Mouse (Mus musculus) cerebellum, postnatal 25 days (tissue): ENCODE results near the gene Ugt1a10.
A peak's percentile ranks its signal among the peaks of the same experiment; 100 is the strongest.

Experiments
- DNase-seq, 2 experiments: peaks; one replicate each; pipeline ENCODE4 v3.0.0; 2021; ENCODE audit warnings: mixed read lengths in 2 of 2

The Ugt1a10 gene

GRCm38 (mm10) chr1:88255989-88256754 is 201.0 kb downstream of the Ugt1a10 start:
- peak; percentile 54 to 62 for DNase-seq

GRCm38 (mm10) chr1:88256886-88257663 is 201.9 kb downstream of the Ugt1a10 start:
- DNase-seq = no peak

GRCm38 (mm10) chr1:88257681-88258080 is 202.5 kb downstream of the Ugt1a10 start:
- no peak for DNase-seq

- peak in 1 of 2 experiments; percentile 32 for DNase-seq
Observed at GRCm38 (mm10) chr1:88258361-88258760, 203.2 kb downstream of the Ugt1a10 start.

- DNase-seq = peak; percentile 42 to 55
Observed at GRCm38 (mm10) chr1:88258881-88259642, 203.9 kb downstream of the Ugt1a10 start.

- DNase-seq = peak in 1 of 2 experiments; percentile 29
Observed at GRCm38 (mm10) chr1:88259643-88260024, 204.4 kb downstream of the Ugt1a10 start.

- DNase-seq = peak in 1 of 2 experiments; percentile 51
Observed at GRCm38 (mm10) chr1:88260114-88260513, 204.9 kb downstream of the Ugt1a10 start.

GRCm38 (mm10) chr1:88260604-88261377 is 205.6 kb downstream of the Ugt1a10 start:
- no peak for DNase-seq

GRCm38 (mm10) chr1:88261706-88262105 is 206.5 kb downstream of the Ugt1a10 start:
- DNase-seq = no peak

- DNase-seq = peak in 1 of 2 experiments; percentile 57
Observed at GRCm38 (mm10) chr1:88262255-88262654, 207.1 kb downstream of the Ugt1a10 start.

GRCm38 (mm10) chr1:88262961-88263360 is 207.8 kb downstream of the Ugt1a10 start:
- DNase-seq = no peak

- DNase-seq = no peak
Observed at GRCm38 (mm10) chr1:88263778-88264177, 208.6 kb downstream of the Ugt1a10 start.

GRCm38 (mm10) chr1:88264237-88264868 is 209.2 kb downstream of the Ugt1a10 start:
- no peak for DNase-seq

- DNase-seq = peak in 1 of 2 experiments; percentile 50
Observed at GRCm38 (mm10) chr1:88264869-88265240, 209.7 kb downstream of the Ugt1a10 start.

- DNase-seq = no peak
Observed at GRCm38 (mm10) chr1:88266123-88266522, 210.9 kb downstream of the Ugt1a10 start.

- no peak for DNase-seq
Observed at GRCm38 (mm10) chr1:88267489-88267888, 212.3 kb downstream of the Ugt1a10 start.

GRCm38 (mm10) chr1:88268070-88268469 is 212.9 kb downstream of the Ugt1a10 start:
- no peak for DNase-seq
